Mouse (Mus musculus) T-helper 1 cell (primary cell): Measurements from ENCODE around the gene Smarca4.

Experiments used
- in situ Hi-C: fragments of 300-600 bp; cut with MboI, MseI; formaldehyde crosslinking; loops from one replicate; pipeline ENCODE4 v1.15.1; 2025; ENCODE audit warnings: high pct_unique_total_duplicates

Gene Smarca4

GRCm38 (mm10) chr9:21750370-21750769 lies 134.4 kb downstream of the Smarca4 start:
- in situ Hi-C loops: no loop called here

GRCm38 (mm10) chr9:21751347-21751746 lies 135.4 kb downstream of the Smarca4 start:
- in situ Hi-C loops: no loop called here

GRCm38 (mm10) chr9:21752252-21752792 lies 136.4 kb downstream of the Smarca4 start:
- in situ Hi-C loops: no loop called here
